Mouse (Mus musculus) limb, embryonic 13.5 days (tissue): ENCODE measurements around the gene Tor1aip1. TPM values are rescaled to one million over a fixed set of nuclear protein-coding genes. Genes with fewer than 3 reads are reported as not detected.
A peak's percentile ranks its signal among the peaks of the same experiment; 100 is the strongest.

Experiments
- ATAC-seq: fragments of 200-750 bp; cut with Nextera tagmentation; 2 replicates; pipeline ENCODE4 v1.8.0; 2017; ENCODE audit warnings: low read depth, moderate number of reproducible peaks, moderate TSS enrichment; ENCODE audit not compliant: low FRiP score
- H3K27ac ChIP-seq: fragments of 300-500 bp; sonication (generic); 2 replicates; pipeline ENCODE4 v1.5.1; 2015; ENCODE audit warnings: inconsistent platforms, mild to moderate bottlenecking, moderate library complexity
- H3K27me3 ChIP-seq: fragments of 300-500 bp; sonication (generic); 2 replicates; pipeline ENCODE4 v1.6.1; 2015; ENCODE audit warnings: mild to moderate bottlenecking, inconsistent platforms
- H3K36me3 ChIP-seq: fragments of 300-500 bp; sonication (generic); 2 replicates; pipeline ENCODE4 v1.6.1; 2015; ENCODE audit warnings: inconsistent platforms, mild to moderate bottlenecking, moderate library complexity
- H3K4me1 ChIP-seq: fragments of 300-500 bp; sonication (generic); 2 replicates; pipeline ENCODE4 v1.6.1; 2015; ENCODE audit warnings: inconsistent platforms
- H3K4me2 ChIP-seq: fragments of 300-500 bp; sonication (generic); replicated peaks from 2 replicates; pipeline ENCODE4 v1.6.1; 2015; ENCODE audit warnings: inconsistent platforms, mild to moderate bottlenecking, moderate library complexity
- H3K4me3 ChIP-seq: fragments of 300-500 bp; sonication (generic); 2 replicates; pipeline ENCODE4 v1.5.1; 2015; ENCODE audit warnings: moderate library complexity, mild to moderate bottlenecking, inconsistent platforms
- H3K9ac ChIP-seq: fragments of 300-500 bp; sonication (generic); 2 replicates; pipeline ENCODE4 v1.6.1; 2015; ENCODE audit warnings: mild to moderate bottlenecking, inconsistent platforms
- H3K9me3 ChIP-seq: fragments of 300-500 bp; sonication (generic); 2 replicates; pipeline ENCODE4 v1.6.1; 2016; ENCODE audit warnings: inconsistent platforms
- WGBS: fragments of 180-500 bp; shearing (Covaris S2); methylation state at CpG from one replicate; pipeline ENCODE4 v1.1.7; 2015; 5-methylcytosine and 5-hydroxymethylcytosine counted together
- polyA plus RNA-seq: library from polyadenylated mRNA; unstranded; fragments of >200 nt; fragmentation: Nextera tagmentation; extraction: Ambion mirVana; gene quantifications from 2 replicates; pipeline ENCODE4 v1.2.1, GENCODE M21; 2015

Tor1aip1 gene
- polyA plus RNA-seq, 1 experiment from 2014 or later: 51.6 TPM

DNA sequence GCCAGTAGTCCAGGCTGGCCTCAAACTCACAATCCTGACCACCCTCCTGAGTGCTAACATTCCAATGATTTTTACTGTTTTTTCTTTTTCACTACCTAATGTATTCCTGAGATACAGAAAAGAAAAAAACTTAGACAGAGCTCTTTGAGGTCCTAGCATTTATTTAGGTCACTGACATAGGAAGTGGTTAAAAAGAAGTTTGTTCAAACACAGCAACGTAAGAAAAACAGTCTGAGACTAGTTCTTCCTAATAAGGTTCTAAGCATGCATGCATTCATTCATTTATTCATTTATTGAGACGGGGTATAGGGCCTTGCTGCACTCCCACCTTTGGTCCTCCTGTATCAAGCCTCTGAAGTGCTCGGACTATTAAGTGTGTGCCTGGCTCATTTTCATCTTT is 8.4 kb downstream of the Tor1aip1 start:
- no peaks in the 10 kb centered on the region for H3K9me3 ChIP-seq
- peaks cover 66% of the 10 kb centered on the region for H3K36me3 ChIP-seq
- no peak overlapping the region for H3K4me3 ChIP-seq
- no peaks in the 10 kb centered on the region for H3K4me1 ChIP-seq
- no peak overlapping the region for H3K4me2 ChIP-seq
- ATAC-seq: no peak
- 94% methylated on average over 3 of the region's 3 CpGs for WGBS
- H3K27ac ChIP-seq: no peak overlapping the region
- no peaks in the 10 kb centered on the region for H3K27me3 ChIP-seq
- H3K9ac ChIP-seq: no peak overlapping the region

DNA sequence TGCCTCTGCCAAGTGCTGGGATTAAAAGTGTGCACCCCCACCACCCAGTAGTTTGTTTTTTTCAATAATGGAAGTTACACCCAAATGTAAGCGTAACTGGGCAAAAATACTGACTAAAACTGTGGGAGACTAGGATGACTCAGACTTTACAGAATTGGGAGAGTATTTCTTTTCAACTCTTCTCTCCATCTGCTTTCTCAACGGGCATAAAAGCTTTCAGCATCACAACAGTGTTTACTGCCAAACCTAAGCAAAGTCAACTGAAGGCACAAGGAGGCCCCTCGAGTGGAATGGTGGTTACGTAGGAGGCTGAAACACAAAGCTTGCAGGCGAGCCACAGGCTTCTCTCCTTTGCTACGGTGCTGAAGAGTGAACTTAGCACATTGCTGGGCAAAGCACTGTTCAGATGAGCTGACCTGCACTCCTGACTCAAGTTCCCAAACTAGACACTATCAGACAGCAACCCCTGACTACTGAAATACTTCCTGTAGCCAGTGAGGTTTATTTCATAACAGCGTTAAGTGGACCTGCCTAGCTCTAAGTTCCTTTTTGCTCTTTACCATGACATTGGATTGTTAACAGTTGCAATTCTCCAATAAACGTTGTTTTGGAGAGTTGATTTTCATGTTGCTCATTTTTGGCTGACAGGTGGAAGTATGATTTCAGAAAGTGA is 11.3 kb downstream of the Tor1aip1 start:
- H3K4me3 ChIP-seq: no peak overlapping the region
- no peak for ATAC-seq
- H3K27me3 ChIP-seq: no peaks in the 10 kb centered on the region
- H3K9me3 ChIP-seq: no peaks in the 10 kb centered on the region
- H3K9ac ChIP-seq: no peak overlapping the region
- WGBS: 80% methylated on average over 8 of the region's 8 CpGs
- H3K36me3 ChIP-seq: peaks cover 63% of the 10 kb centered on the region
- H3K4me1 ChIP-seq: no peaks in the 10 kb centered on the region
- no peak overlapping the region for H3K4me2 ChIP-seq
- H3K27ac ChIP-seq: no peak overlapping the region

DNA sequence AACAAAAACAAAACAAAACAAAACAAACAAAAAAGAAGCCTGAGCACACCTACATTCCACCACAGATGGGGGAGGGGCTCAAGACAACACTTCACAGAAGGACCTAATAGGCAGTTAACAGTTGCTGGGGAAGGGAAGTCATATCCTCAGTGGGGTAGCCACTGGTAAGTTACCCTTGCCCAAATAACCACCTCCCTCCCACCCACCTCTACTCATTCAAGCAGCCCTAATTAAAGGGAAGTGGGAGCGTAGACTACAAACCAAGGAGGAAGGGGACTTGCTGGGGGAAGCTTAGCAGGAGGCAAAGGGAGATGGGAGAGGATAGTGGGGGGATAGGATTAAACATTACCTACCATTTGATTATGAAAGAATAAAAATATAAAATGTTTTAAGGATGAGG is 15.9 kb downstream of the Tor1aip1 start:
- 84% methylated on average over 1 of the region's 1 CpGs for WGBS
- H3K36me3 ChIP-seq: peaks cover 68% of the 10 kb centered on the region
- H3K4me3 ChIP-seq: no peak overlapping the region
- no peak overlapping the region for H3K27ac ChIP-seq
- H3K9me3 ChIP-seq: no peaks in the 10 kb centered on the region
- no peak for ATAC-seq
- H3K9ac ChIP-seq: no peak overlapping the region
- H3K4me1 ChIP-seq: no peaks in the 10 kb centered on the region
- H3K4me2 ChIP-seq: no peak overlapping the region
- H3K27me3 ChIP-seq: no peaks in the 10 kb centered on the region

DNA sequence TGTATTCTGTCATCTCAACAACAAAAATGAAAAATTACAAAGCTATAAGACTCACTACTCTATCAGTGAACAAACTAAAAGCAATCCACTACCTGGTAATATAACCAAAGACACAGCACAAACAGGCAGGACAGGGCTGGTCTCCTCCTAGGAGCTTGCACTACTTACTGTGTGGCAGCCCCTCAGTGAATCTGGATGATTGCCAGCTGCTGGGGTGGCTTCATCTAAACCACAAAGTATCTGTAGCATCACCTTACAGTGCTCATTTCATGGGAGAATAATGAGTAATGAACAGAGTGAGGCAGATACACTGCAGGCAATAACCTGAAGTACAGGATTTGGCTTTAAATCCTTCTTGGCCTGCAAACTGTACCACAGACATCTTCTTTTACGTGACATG is 16.5 kb downstream of the Tor1aip1 start:
- Histone ChIP-seq H3K4me1 (no peaks in the 10 kb centered on the region), H3K27ac (no peak overlapping the region), H3K9ac (no peak overlapping the region), H3K4me2 (no peak overlapping the region), H3K27me3 (no peaks in the 10 kb centered on the region), H3K36me3 (peaks cover 68% of the 10 kb centered on the region), H3K9me3 (no peaks in the 10 kb centered on the region), H3K4me3 (no peak overlapping the region)
- WGBS: 90% methylated on average over 1 of the region's 1 CpGs
- ATAC-seq: no peak

DNA sequence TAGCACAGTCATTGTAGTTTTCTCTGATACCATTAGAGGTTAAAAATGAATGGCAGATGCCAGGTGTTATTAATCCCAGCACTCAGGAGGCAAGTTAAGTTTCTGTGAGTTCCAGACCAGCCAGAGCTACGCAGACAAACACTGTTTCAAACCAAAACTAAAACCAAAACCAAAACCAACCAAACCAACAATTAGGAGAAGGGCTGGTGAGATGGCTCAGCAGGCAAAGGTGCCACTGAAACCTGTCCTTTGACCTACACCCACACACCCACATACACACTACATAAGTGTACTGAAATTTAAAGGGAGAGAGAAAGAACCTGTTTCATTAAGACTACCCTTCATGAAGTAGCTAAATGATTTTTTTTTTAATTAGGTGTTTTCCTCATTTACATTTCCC is 27.3 kb downstream of the Tor1aip1 start:
- Histone ChIP-seq H3K4me3 (no peak overlapping the region), H3K9me3 (no peaks in the 10 kb centered on the region), H3K9ac (no peak overlapping the region), H3K27me3 (no peaks in the 10 kb centered on the region), H3K36me3 (peaks cover 63% of the 10 kb centered on the region), H3K4me2 (no peak overlapping the region), H3K27ac (no peak overlapping the region), H3K4me1 (no peaks in the 10 kb centered on the region)
- no peak for ATAC-seq
- 86% methylated on average over 1 of the region's 1 CpGs for WGBS

DNA sequence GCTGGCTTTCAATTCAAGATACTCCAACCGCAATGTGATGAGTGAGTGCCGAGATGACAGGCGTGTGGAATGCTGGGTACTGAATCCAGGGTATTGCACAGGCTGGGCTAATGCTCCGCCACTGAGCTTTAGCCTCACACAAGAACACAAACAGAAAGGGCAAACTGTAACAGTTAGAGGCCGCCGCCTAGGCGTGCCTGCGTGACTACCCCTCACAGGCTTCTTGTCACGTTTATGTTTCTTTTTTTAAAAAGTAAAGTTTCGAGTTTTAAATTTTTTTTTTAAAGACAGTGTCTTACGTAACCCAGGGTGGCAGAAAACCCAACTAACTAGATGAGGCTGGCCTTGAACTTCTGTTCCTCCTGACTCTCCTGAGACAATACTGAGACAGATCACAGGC is 30.4 kb downstream of the Tor1aip1 start:
- no peak overlapping the region for H3K4me3 ChIP-seq
- H3K36me3 ChIP-seq: peaks cover 48% of the 10 kb centered on the region
- ATAC-seq: no peak
- H3K9me3 ChIP-seq: no peaks in the 10 kb centered on the region
- H3K4me1 ChIP-seq: no peaks in the 10 kb centered on the region
- H3K27ac ChIP-seq: no peak overlapping the region
- H3K4me2 ChIP-seq: no peak overlapping the region
- WGBS: 91% methylated on average over 11 of the region's 11 CpGs
- no peaks in the 10 kb centered on the region for H3K27me3 ChIP-seq
- no peak overlapping the region for H3K9ac ChIP-seq

DNA sequence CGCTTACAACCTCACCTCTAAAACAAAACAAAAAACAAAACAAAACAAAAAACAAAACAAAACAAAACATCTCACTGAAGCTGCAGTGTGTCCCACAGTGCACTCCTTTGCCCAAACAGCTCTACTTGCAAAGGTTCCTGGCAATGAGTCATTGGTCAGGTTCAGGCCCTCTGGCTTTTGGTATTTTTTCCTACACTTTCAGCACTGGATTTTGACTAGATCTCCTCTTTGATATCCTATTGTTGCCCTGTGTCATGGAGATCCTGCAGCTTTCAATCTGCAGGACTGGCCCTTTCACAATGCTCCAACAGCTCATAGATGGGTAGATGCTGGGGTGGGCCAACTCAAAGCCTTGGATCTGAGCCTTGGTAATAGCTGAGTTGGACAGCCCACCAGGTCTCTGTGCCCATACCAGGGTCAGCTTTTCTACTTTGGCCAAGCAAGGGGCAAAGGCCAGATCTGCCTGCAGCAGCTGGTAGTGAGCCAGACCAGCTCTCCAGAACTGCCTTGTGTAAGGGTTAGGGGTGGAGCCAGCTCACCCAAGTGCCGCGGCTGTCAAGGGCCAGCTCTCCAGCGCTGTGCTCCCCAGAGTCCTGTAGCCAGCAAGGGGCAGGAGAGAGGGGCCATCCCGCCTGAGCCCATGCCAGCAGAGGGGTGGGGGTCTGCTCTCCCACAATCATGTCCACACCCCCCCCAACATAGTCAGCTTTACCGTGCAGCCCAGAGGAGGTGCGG is 32.9 kb downstream of the Tor1aip1 start:
- H3K4me1 ChIP-seq: no peaks in the 10 kb centered on the region
- 92% methylated on average over 7 of the region's 7 CpGs for WGBS
- ATAC-seq: no peak
- peaks cover 34% of the 10 kb centered on the region for H3K36me3 ChIP-seq
- no peaks in the 10 kb centered on the region for H3K27me3 ChIP-seq
- H3K9ac ChIP-seq: no peak overlapping the region
- no peak overlapping the region for H3K4me3 ChIP-seq
- no peak overlapping the region; the same call in 1 of the 2 replicates for H3K27ac ChIP-seq
- no peaks in the 10 kb centered on the region for H3K9me3 ChIP-seq
- no peak overlapping the region for H3K4me2 ChIP-seq

DNA sequence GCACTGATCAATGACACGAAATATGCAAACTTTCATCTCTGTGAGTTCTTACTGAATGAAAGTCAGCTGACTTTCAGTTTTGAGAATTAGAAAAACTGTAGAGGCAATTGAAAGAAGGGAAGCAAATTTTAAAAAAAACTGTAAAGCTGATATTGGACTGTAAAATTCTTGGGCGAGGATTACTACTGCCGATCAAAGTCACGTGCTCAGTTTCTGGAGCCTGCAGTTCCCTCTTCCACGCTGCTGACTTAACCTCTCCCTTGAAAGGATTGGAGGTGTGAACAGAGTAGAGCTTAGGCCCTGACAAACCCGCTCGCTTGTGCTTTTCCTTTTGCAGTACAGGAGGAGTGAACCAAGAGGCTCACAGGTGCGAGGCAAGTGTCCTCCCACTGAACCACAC is 33.9 kb downstream of the Tor1aip1 start:
- no peaks in the 10 kb centered on the region for H3K9me3 ChIP-seq
- no peaks in the 10 kb centered on the region for H3K27me3 ChIP-seq
- H3K9ac ChIP-seq: no peak overlapping the region
- no peak overlapping the region for H3K4me2 ChIP-seq
- H3K4me1 ChIP-seq: no peaks in the 10 kb centered on the region
- H3K4me3 ChIP-seq: no peak overlapping the region
- ATAC-seq: no peak
- 80% methylated on average over 8 of the region's 8 CpGs for WGBS
- peaks cover 28% of the 10 kb centered on the region for H3K36me3 ChIP-seq
- no peak overlapping the region for H3K27ac ChIP-seq

DNA sequence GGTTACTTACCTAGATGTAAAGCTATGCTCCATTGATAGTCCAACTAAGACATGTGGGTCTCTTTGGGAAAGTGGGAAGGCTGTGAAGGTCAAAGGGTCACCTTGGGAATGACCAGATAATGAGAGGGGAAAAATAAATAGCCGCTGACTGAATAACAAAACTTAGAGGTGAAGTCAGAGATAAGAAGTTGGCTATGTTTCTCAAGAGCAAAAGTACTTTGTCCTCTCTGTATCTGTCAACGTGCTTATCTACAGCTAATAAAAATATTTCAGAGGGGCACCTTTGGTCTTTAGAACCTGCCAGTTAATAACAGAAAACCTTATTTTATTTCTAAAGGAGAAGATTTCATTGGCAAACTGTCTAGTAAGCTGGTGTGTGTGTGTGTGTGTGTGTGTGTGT is 40.7 kb downstream of the Tor1aip1 start:
- Histone ChIP-seq H3K4me1 (no peaks in the 10 kb centered on the region), H3K9ac (no peak overlapping the region), H3K4me2 (no peak overlapping the region), H3K27ac (no peak overlapping the region), H3K9me3 (no peaks in the 10 kb centered on the region), H3K4me3 (no peak overlapping the region), H3K27me3 (no peaks in the 10 kb centered on the region), H3K36me3 (no peaks in the 10 kb centered on the region)
- WGBS: 76% methylated on average over 2 of the region's 2 CpGs
- no peak for ATAC-seq

DNA sequence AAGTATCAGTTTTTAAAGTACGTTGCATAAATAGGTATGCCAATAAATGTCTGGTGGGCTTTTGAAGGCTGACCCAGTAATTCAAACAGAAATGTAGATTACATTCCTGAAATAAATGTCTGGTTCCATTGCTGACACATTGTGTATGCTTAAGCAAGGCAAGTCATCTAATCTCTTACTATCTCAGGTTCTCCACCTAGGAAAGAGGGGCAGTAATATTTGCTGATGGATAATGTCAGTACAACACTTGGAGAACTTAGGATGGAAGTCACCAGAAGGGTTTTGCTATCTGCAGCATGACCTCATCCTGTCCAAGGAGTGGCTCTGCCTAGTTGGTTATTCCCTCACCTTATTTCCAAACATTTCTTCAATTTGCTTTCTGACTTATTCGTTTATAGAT is 41.8 kb downstream of the Tor1aip1 start:
- WGBS: 87% methylated on average over 2 of the region's 2 CpGs
- Histone ChIP-seq H3K27ac (no peak overlapping the region), H3K4me1 (no peaks in the 10 kb centered on the region), H3K27me3 (no peaks in the 10 kb centered on the region), H3K9ac (no peak overlapping the region), H3K9me3 (no peaks in the 10 kb centered on the region), H3K36me3 (no peaks in the 10 kb centered on the region), H3K4me3 (no peak overlapping the region), H3K4me2 (no peak overlapping the region)
- ATAC-seq: no peak

DNA sequence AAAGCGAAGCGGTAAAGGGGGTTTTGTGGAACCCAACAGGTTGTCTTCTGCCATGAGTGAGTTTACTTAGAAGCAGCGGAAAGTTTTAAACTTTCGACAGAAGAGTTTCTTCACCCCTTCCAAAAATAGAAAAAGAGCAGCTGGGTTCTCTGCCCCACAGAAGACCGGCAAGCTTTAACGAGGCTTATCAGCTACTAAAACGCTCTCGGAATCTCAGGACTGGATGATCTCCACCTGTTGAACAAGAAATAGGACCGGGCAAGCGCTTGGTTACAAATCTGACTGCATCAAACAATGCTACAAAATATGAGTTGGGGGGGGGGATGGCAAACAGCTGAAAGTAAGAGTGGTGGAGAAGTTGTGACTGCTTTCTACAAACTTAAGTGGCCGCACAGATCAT is 45.9 kb downstream of the Tor1aip1 start:
- H3K36me3 ChIP-seq: no peaks in the 10 kb centered on the region
- H3K9ac ChIP-seq: no peak overlapping the region
- H3K27me3 ChIP-seq: no peaks in the 10 kb centered on the region
- H3K4me1 ChIP-seq: no peaks in the 10 kb centered on the region
- no peak overlapping the region for H3K27ac ChIP-seq
- H3K4me3 ChIP-seq: no peak overlapping the region
- WGBS: 40% methylated on average over 11 of the region's 11 CpGs
- no peak overlapping the region for H3K4me2 ChIP-seq
- no peaks in the 10 kb centered on the region for H3K9me3 ChIP-seq
- peak; percentile 57; the same call in 1 of the 2 replicates for ATAC-seq

DNA sequence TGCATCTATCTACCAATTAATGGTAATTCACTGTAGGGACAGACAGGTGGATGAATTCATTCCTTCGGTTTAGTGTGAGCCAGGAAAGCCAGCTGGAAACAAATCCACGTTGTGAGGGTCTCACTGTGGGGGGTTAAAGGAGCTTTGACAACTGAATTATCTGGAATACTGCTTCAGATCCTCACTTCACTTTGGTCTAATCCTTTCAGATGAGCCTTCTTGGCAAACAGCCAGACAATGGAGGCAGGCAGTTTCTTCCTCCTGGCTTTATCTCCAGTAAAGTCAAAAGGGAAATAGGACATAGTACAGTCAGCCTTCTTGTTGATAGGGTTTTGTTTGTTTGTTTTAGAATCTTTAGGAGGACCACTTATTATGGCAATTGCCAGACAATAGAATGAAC is 46.9 kb downstream of the Tor1aip1 start:
- H3K4me3 ChIP-seq: no peak overlapping the region
- H3K27ac ChIP-seq: no peak overlapping the region
- WGBS: 25% methylated on average over 2 of the region's 2 CpGs
- H3K4me1 ChIP-seq: no peaks in the 10 kb centered on the region
- no peak for ATAC-seq
- H3K9ac ChIP-seq: no peak overlapping the region
- no peak overlapping the region for H3K4me2 ChIP-seq
- H3K9me3 ChIP-seq: no peaks in the 10 kb centered on the region
- no peaks in the 10 kb centered on the region for H3K27me3 ChIP-seq
- no peaks in the 10 kb centered on the region for H3K36me3 ChIP-seq

DNA sequence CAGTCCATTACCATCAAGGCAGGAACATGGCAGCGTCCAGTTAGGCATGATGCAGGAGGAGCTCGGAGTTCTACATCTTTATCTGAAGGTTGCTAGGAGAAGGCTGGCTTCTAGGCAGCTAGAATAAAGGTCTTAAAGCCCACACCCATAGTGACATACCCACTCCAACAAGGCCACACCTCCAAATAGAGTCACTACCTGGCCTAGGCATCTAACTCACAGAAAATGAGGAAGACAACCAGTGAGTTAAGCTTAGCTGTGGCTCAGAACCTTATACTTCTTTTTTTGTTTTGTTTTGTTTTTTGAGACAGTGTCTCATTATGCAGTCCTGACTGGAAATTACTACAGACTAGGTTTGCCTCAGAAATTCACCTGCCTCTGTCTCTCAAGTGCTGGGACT is 48.7 kb downstream of the Tor1aip1 start:
- no peaks in the 10 kb centered on the region for H3K9me3 ChIP-seq
- H3K4me2 ChIP-seq: no peak overlapping the region
- no peak for ATAC-seq
- H3K36me3 ChIP-seq: no peaks in the 10 kb centered on the region
- no peaks in the 10 kb centered on the region for H3K27me3 ChIP-seq
- no peak overlapping the region for H3K4me3 ChIP-seq
- H3K27ac ChIP-seq: no peak overlapping the region
- WGBS: 83% methylated on average over 2 of the region's 2 CpGs
- H3K9ac ChIP-seq: no peak overlapping the region
- no peaks in the 10 kb centered on the region for H3K4me1 ChIP-seq
